Mouse (Mus musculus): ENCODE data around the gene Irf2. TPM values are rescaled to one million over a fixed set of nuclear protein-coding genes. Genes with fewer than 3 reads are reported as not detected.

The Irf2 gene
- total RNA-seq (2023), result 159 TPM

GRCm38 (mm10) chr8:46739003-46739949 lies at the start of gene Irf2:
Gene Irf2 (plus strand): TSS chr8:46739732.

Other genes with a start within 250 kb of the Irf2 start
- gene Cenpu, start 187.7 kb upstream of the Irf2 start, total RNA-seq (2023), result 8.6 TPM
- 19.3 TPM for gene Primpol, start 122.5 kb upstream of the Irf2 start, total RNA-seq (2023)
- gene Casp3, start 122.4 kb upstream of the Irf2 start, total RNA-seq (2023), result 16.3 TPM
- not detected for gene Enpp6, start 247.2 kb downstream of the Irf2 start, total RNA-seq (2023)